Mouse (Mus musculus): ENCODE measurements around the gene Lrp3. TPM values are rescaled to one million over a fixed set of nuclear protein-coding genes. Genes with fewer than 3 reads are reported as not detected.

Gene Lrp3
- polyA plus RNA-seq, 1 experiment from 2014 or later = 8.2 TPM

- ATAC-seq (ENCODE audit: insufficient number of reproducible peaks, low FRiP score, low TSS enrichment, low read depth) = peak; percentile 94
- peak overlapping the region; percentile 78 for H3K9ac ChIP-seq (ENCODE audit: low read length)
- no peaks in the 10 kb centered on the region for H3K36me3 ChIP-seq (ENCODE audit: control insufficient read depth, insufficient read depth, low read length)
- H3K27ac ChIP-seq (replicated peaks; ENCODE audit: low read depth, low read length) = peak overlapping the region; percentile 79
- peak; percentile 100 for DNase-seq (ENCODE audit: low spot score)
- no peaks in the 10 kb centered on the region for H3K4me1 ChIP-seq (ENCODE audit: control insufficient read depth, insufficient read depth, low read length)
- H3K4me3 ChIP-seq (ENCODE audit: low read depth, low read length) = peak overlapping the region; percentile 56
- peak overlapping the region; percentile 46 for H3K4me2 ChIP-seq (ENCODE audit: low read depth, severe bottlenecking)
- 0% methylated on average over 45 of the region's 45 CpGs for WGBS
- H3K9me3 ChIP-seq (ENCODE audit: control insufficient read depth, low read length) = no peaks in the 10 kb centered on the region
- H3K27me3 ChIP-seq (ENCODE audit: control insufficient read depth, insufficient read depth, low read length) = no peaks in the 10 kb centered on the region
Observed at GRCm38 (mm10) chr7:35234361-35235245, 19.3 kb upstream of the Lrp3 start.

GRCm38 (mm10) chr7:35233861-35234260 lies 18.6 kb upstream of the Lrp3 start:
- WGBS = 49% methylated on average over 12 of the region's 12 CpGs
- ATAC-seq (ENCODE audit: insufficient number of reproducible peaks, low FRiP score, low TSS enrichment, low read depth) = no peak
- Histone ChIP-seq H3K27me3 (ENCODE audit: control insufficient read depth, insufficient read depth, low read length) (no peaks in the 10 kb centered on the region), H3K4me2 (ENCODE audit: low read depth, severe bottlenecking) (peak overlapping the region; percentile 46), H3K27ac (replicated peaks; ENCODE audit: low read depth, low read length) (peak overlapping the region; percentile 79; the same call in 1 of the 2 replicates), H3K9me3 (ENCODE audit: control insufficient read depth, low read length) (no peaks in the 10 kb centered on the region), H3K9ac (ENCODE audit: low read length) (peak overlapping the region; percentile 78), H3K36me3 (ENCODE audit: control insufficient read depth, insufficient read depth, low read length) (no peaks in the 10 kb centered on the region), H3K4me1 (ENCODE audit: control insufficient read depth, insufficient read depth, low read length) (no peaks in the 10 kb centered on the region), H3K4me3 (ENCODE audit: low read depth, low read length) (peak overlapping the region; percentile 56)
- DNase-seq (ENCODE audit: low spot score) = peak; percentile 56

GRCm38 (mm10) chr7:35232796-35233455 lies 17.6 kb upstream of the Lrp3 start:
- ATAC-seq (ENCODE audit: insufficient number of reproducible peaks, low FRiP score, low TSS enrichment, low read depth) = no peak
- Histone ChIP-seq H3K9me3 (ENCODE audit: control insufficient read depth, low read length) (no peaks in the 10 kb centered on the region), H3K27ac (replicated peaks; ENCODE audit: low read depth, low read length) (no peak overlapping the region), H3K4me3 (ENCODE audit: low read depth, low read length) (no peak overlapping the region), H3K4me2 (ENCODE audit: low read depth, severe bottlenecking) (no peak overlapping the region; the same call in 1 of the 2 replicates), H3K9ac (ENCODE audit: low read length) (no peak overlapping the region), H3K27me3 (ENCODE audit: control insufficient read depth, insufficient read depth, low read length) (no peaks in the 10 kb centered on the region), H3K4me1 (ENCODE audit: control insufficient read depth, insufficient read depth, low read length) (no peaks in the 10 kb centered on the region), H3K36me3 (ENCODE audit: control insufficient read depth, insufficient read depth, low read length) (no peaks in the 10 kb centered on the region)
- WGBS = 25% methylated on average over 13 of the region's 13 CpGs
- DNase-seq (ENCODE audit: low spot score) = peak; percentile 47

GRCm38 (mm10) chr7:35230333-35230732 lies 15.0 kb upstream of the Lrp3 start:
- H3K36me3 ChIP-seq (ENCODE audit: control insufficient read depth, insufficient read depth, low read length) = no peaks in the 10 kb centered on the region
- WGBS = 65% methylated on average over 3 of the region's 3 CpGs
- H3K4me3 ChIP-seq (ENCODE audit: low read depth, low read length) = no peak overlapping the region
- H3K4me2 ChIP-seq (ENCODE audit: low read depth, severe bottlenecking) = no peak overlapping the region
- DNase-seq (ENCODE audit: low spot score) = peak; percentile 63
- H3K9ac ChIP-seq (ENCODE audit: low read length) = no peak overlapping the region
- no peaks in the 10 kb centered on the region for H3K9me3 ChIP-seq (ENCODE audit: control insufficient read depth, low read length)
- H3K4me1 ChIP-seq (ENCODE audit: control insufficient read depth, insufficient read depth, low read length) = no peaks in the 10 kb centered on the region
- no peak overlapping the region for H3K27ac ChIP-seq (replicated peaks; ENCODE audit: low read depth, low read length)
- H3K27me3 ChIP-seq (ENCODE audit: control insufficient read depth, insufficient read depth, low read length) = no peaks in the 10 kb centered on the region
- no peak for ATAC-seq (ENCODE audit: insufficient number of reproducible peaks, low FRiP score, low TSS enrichment, low read depth)

GRCm38 (mm10) chr7:35220694-35221365 lies 5.5 kb upstream of the Lrp3 start:
- 74% methylated on average over 9 of the region's 9 CpGs for WGBS
- Histone ChIP-seq H3K4me2 (ENCODE audit: low read depth, severe bottlenecking) (no peak overlapping the region), H3K36me3 (ENCODE audit: control insufficient read depth, insufficient read depth, low read length) (no peaks in the 10 kb centered on the region), H3K4me3 (ENCODE audit: low read depth, low read length) (no peak overlapping the region), H3K27me3 (ENCODE audit: control insufficient read depth, insufficient read depth, low read length) (no peaks in the 10 kb centered on the region), H3K27ac (replicated peaks; ENCODE audit: low read depth, low read length) (no peak overlapping the region), H3K9ac (ENCODE audit: low read length) (no peak overlapping the region), H3K4me1 (ENCODE audit: control insufficient read depth, insufficient read depth, low read length) (no peaks in the 10 kb centered on the region), H3K9me3 (ENCODE audit: control insufficient read depth, low read length) (no peaks in the 10 kb centered on the region)
- DNase-seq (ENCODE audit: low spot score) (no peak), ATAC-seq (ENCODE audit: insufficient number of reproducible peaks, low FRiP score, low TSS enrichment, low read depth) (no peak)

- no peak for DNase-seq (ENCODE audit: low spot score)
Observed at GRCm38 (mm10) chr7:35215731-35216130, 433 bp upstream of the Lrp3 start.

GRCm38 (mm10) chr7:35214442-35215222 lies 666 bp downstream of the Lrp3 start:
- H3K27me3 ChIP-seq (ENCODE audit: control insufficient read depth, insufficient read depth, low read length) = no peaks in the 10 kb centered on the region
- peak overlapping the region; percentile 42; the same call in 1 of the 2 replicates for H3K27ac ChIP-seq (replicated peaks; ENCODE audit: low read depth, low read length)
- under 1% methylated on average over 48 of the region's 79 CpGs for WGBS
- H3K4me2 ChIP-seq (ENCODE audit: low read depth, severe bottlenecking) = peak overlapping the region; percentile 83
- H3K9me3 ChIP-seq (ENCODE audit: control insufficient read depth, low read length) = no peaks in the 10 kb centered on the region
- H3K4me3 ChIP-seq (ENCODE audit: low read depth, low read length) = peak overlapping the region; percentile 64
- H3K36me3 ChIP-seq (ENCODE audit: control insufficient read depth, insufficient read depth, low read length) = peaks cover 5% of the 10 kb centered on the region; the same call in 1 of the 2 replicates
- DNase-seq (ENCODE audit: low spot score) (peak; percentile 59), ATAC-seq (ENCODE audit: insufficient number of reproducible peaks, low FRiP score, low TSS enrichment, low read depth) (peak; percentile 24; the same call in 1 of the 2 replicates)
- peak overlapping the region; percentile 86 for H3K9ac ChIP-seq (ENCODE audit: low read length)
- H3K4me1 ChIP-seq (ENCODE audit: control insufficient read depth, insufficient read depth, low read length) = peaks cover 6% of the 10 kb centered on the region; the same call in 1 of the 2 replicates

More at GRCm38 (mm10) chr7:35215731-35216130, 433 bp upstream of the Lrp3 start:
- Histone ChIP-seq H3K9ac (ENCODE audit: low read length) (peak overlapping the region; percentile 86; the same call in 1 of the 2 replicates), H3K9me3 (ENCODE audit: control insufficient read depth, low read length) (no peaks in the 10 kb centered on the region), H3K36me3 (ENCODE audit: control insufficient read depth, insufficient read depth, low read length) (no peaks in the 10 kb centered on the region), H3K27ac (replicated peaks; ENCODE audit: low read depth, low read length) (no peak overlapping the region), H3K4me2 (ENCODE audit: low read depth, severe bottlenecking) (peak overlapping the region; percentile 83), H3K4me1 (ENCODE audit: control insufficient read depth, insufficient read depth, low read length) (peaks cover 6% of the 10 kb centered on the region; the same call in 1 of the 2 replicates), H3K27me3 (ENCODE audit: control insufficient read depth, insufficient read depth, low read length) (no peaks in the 10 kb centered on the region), H3K4me3 (ENCODE audit: low read depth, low read length) (peak overlapping the region; percentile 64)
- no peak for ATAC-seq (ENCODE audit: insufficient number of reproducible peaks, low FRiP score, low TSS enrichment, low read depth)
- WGBS = 46% methylated on average over 5 of the region's 5 CpGs

Data from limb, embryonic 11.5 days (tissue).